Mouse (Mus musculus) left cerebral cortex, postnatal 14 days (tissue): ENCODE measurements at regions not wholly inside any gene's neighbourhood (a gene's known extent, or its start where the extent isn't known, plus 50 kb on each side); places are given as distances from the start of the nearest gene placed in this dataset.

Experiments used
- DNase-seq, 2 experiments: peaks; one replicate each; pipeline ENCODE4 v3.0.0; 2021 to 2022; ENCODE audit warnings: low spot score in 2 of 2, mixed read lengths in 1 of 2
- intact Hi-C: fragments of 180-260 bp; cut with DNase I; formaldehyde crosslinking; loops from one replicate; pipeline ENCODE4 v1.15.1; 2025

DNA sequence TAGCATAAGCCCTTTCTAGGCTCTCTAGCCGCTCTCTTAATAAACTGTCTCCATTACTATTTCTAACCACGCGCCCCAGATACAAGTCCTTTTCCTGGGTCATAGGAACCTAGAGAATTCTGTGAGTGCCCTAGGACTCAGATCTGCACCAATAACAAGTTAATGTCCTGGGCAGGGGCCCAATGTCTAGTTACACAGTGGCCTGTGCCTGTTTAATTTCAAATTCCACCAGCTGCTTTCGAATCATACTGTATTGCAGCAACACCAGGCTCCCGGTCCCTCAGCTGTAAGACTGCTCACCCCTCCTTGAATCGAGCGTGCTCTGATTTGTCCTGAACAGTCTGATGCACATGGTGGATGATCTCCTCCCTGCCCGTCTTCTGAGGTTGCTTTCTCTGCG lies 206.6 kb downstream of the Cdh26 start:
- no peak for DNase-seq
- intact Hi-C loops, result no loop called here

DNA sequence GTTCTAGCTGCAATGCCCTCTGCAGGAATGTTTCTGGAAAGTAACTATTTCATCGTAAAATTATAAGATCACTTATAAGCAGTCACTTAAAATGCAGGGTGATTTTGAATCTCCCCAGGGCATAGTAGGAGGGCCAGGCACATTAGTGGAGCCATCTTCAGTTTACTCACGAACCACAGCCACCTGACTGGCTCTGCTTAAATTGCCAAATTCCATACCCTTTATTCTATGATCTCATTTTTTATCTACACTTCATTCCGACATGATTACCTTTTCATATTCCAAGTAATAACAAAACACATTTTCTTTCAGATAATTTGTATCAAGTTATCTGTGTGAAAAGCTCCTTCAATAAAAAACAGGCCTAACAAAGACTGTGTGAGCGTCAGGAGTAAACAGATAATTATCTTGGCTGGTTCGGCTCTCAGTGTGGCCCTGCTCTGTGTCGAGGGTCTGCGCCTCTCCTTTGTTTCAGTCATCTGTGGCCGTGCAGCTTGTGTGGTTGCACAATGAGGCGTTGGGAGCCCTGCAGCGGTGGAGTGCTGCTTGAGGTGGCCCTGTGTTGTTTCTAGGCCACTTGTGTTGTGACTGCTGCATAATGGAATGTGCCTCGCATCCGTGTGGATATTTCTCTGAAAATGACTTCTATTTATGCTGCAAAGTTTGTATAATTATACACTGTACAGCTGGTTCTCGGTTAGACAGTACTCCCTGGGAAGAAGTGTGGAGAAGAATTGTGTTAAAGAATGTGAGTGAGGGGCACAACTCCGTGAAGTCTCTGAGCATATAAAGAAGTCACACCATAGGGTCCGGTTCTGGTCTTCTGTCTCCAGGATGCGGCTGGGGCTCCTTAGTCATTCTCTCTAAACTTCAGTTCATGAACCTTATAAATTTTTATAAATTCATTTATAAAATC lies 212.1 kb downstream of the Cdh26 start:
- intact Hi-C loops, result no loop called here
- no peak for DNase-seq

DNA sequence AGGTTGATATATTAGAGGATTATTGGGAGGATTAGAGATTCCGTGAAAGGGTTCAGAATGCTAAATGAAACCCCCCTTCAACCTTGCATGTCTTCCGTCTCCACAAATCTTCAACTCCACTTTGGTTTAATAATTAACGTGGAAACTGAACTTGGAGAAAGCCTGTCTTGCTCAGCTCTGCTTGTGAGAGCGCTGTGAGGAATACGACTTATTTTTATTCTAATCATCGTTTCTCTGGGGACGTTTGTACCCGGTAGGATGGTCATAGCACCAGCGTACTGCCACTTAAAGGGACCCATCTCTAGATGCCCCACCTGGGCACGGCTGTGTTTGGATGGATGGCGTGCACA lies 212.7 kb downstream of the Cdh26 start:
- DNase-seq, result no peak
- intact Hi-C loops, result no loop called here

DNA sequence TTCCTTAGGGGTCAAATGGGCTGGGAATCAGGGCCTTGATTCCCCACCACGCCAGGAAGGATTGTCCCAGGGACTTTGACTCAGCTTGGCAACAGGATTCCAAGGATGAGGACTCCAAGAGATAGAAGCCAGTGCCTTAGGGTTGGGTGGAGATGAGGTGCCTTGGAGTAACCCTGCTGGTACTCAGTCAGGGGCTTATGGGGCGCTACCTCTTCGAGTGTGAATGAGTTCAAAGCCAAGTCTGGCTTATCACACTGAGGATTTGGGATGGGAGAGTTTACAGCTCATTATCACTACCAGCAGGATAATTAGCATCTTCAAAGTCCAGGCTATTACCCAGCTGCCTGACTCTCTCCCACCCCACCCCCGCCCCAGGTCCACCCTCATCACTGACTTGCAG lies 213.5 kb downstream of the Cdh26 start:
- intact Hi-C loops, result no loop called here
- no peak for DNase-seq

DNA sequence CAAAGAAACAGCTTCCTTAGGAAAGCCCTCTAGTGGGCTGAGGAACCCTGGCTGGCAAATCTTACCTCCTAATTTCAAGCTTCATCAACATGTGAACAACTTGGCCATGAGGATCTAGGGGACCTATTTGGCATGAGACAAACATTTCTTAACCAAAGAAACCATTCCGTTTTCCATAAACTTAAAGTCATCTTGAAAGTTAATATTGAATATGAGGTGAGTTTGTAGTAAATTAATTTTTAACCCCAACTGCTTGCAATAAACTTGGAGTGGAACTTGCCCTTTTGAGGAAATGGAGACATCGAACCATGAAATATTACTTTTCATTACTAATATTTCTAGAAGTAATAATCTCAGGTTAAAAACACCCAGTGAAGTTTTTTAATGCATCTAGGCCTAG lies 229.7 kb downstream of the Cdh26 start:
- intact Hi-C loops, result no loop called here
- DNase-seq, result no peak

DNA sequence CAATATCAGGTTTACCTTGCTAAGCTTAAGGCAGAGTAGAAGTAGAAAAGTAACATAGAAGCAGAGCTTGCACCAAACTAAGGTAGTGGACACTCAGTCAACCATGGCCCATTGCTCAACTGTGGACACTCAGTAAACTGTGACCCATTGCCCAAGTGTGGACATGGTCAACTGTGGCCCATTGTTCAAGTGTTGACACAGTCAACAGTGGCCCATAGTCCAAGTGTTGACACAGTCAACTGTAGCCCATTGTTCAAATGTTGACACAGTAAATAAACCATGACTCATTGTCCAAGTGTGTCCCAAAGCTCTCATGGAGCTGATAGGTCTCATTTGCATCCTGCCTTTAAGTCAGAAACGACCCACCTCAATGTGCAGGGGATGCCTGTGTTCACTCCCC lies 232.1 kb downstream of the Cdh26 start:
- no peak for DNase-seq
- intact Hi-C loops, result no loop called here

DNA sequence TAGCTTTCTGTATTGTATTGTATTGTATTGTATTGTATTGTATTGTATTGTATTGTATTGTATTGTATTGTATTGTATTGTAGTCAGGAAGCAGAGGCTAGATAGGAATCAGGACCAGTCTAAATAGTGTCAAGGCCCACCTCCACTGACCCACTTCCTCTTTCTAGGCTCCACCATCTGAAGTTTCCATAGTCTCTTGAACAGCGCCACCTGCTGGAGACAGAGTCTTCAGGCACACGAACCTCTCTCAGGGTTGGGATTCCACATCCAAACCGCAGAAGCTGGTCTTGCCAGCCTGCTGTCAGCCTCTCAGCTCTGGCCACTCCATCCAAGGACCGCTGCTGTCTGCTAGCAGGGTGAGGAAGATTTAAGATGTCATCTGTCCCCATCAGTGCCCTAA lies 234.6 kb downstream of the Cdh26 start:
- intact Hi-C loops, result loop anchor here (5.0 kb wide), 2 partner anchors 88 to 158 kb away; no protein-coding TSS in a partner anchor
- peak; percentile 66 to 71 for DNase-seq

DNA sequence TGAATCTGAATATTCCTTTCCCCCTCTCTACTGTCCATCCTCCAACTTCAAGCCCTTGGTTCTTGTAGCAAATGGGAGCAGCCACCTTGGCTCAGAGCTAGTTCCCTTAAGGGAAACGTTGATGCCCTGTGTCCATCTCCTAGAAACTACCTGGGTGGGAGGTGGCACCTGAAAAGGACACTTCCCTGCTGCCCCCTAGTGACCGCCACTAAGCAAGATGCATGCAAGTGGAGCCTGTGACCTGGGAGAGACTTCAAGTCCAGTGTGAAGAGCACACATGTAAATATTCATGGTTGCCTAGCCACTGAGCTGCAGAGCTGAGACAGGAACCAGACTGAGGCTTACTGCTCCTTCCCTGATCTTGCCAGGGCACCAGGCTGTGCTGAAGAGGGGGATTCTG lies 238.1 kb downstream of the Cdh26 start:
- intact Hi-C loops, result loop anchor here (5.0 kb wide), 2 partner anchors 91 to 161 kb away; no protein-coding TSS in a partner anchor

DNA sequence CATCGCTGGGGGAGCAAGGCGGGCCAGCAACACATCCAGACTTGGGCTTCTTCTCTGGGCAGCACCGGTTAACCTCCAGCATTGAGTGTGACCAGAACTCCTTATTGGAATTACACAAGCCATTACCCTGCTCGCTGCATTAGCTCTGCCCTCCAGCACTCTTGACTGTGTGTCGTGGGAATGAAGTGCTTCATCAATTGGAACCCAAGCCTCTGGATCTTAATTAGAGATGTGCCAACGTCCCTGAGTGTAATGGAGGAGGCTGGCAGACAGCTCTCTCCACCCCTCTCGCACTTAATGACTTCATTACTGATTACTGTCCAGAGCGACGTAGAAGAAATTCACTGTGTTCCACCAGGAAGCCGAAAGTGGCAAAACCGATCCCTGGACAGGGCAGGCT lies 240.6 kb downstream of the Cdh26 start:
- intact Hi-C loops, result no loop called here
- DNase-seq, result no peak

More for the DNA sequence above, 238.1 kb downstream of the Cdh26 start:
- DNase-seq, result no peak

DNA sequence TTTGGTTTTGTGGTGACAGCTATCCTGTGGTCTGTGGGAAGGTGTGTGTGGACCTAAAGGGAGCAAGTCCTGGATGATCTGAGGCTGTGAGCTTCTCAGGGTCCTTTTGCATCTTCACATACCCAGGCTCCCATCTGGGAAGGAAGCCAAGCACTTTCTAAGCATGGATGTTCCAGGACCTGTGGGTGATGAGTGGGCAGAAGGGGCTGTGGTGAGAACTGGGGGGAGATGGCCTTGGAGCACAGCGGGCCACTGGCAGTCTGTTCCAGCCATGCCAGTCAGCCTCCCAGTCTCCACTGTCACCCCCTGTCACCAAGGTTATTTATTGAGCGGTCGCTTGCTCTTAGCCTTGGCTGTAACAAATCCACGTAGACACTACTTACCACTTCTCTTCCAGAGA lies 243.3 kb downstream of the Cdh26 start:
- DNase-seq, result no peak
- intact Hi-C loops, result no loop called here

DNA sequence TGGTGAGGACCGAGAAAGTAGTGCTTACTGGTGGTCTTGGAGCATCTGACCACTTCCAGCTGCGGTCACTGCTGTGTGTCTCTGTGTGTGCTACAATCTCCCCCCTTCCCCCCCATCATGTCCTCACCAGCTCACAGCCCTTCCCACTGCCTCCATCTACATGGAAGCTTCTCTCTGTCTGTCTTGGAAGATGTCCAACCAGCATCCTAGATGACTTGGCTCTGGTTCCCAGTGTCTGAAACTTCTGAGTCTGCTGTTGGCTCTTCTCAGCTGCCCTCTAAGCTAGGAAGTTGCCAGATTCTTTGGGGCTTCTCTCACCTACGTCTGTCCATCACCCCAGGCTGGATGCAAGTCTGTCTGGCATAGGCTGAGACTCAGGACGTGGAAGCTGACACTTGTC lies 244.3 kb downstream of the Cdh26 start:
- intact Hi-C loops, result no loop called here
- DNase-seq, result peak; percentile 19 to 59

DNA sequence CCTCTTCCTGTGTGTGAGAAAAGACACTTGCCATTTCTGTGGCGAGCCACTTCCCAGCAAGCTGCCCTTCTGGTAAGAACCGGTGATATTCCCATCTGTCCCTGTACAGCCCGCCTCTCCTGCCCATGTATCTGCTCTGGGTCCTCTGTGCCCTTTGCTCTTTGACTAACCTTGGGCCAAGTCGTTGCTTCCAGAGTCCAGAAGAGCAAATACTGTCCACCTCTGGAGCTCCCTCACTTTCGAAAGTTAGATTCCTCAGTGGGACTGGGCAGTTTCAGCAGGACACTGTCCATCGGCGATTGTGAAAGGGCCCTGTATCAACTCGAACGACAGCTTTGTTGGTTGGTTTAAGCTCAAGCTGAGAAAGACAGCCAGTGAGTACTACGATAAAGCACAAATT lies 246.6 kb downstream of the Cdh26 start:
- no peak for DNase-seq
- intact Hi-C loops, result no loop called here

DNA sequence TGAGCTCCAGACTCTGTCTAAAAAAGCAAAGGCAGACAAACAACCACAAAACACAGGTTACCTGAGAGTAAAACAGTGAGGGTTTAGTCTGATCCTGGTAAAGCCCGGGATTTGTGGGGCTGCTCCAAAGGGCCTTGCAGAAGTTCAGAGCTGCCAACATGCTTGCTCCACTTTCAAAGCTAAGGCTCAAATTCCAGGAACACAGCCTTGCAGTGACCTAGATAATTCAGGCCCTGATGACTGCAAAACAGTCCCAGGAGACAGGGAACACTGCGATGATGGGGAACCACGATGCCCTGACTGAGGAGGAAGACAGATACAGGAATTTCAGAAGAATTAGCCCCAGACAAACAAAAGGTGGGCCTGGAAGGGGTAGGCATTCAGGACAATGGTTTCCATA lies 250.0 kb downstream of the Cdh26 start:
- intact Hi-C loops, result no loop called here
- no peak for DNase-seq

DNA sequence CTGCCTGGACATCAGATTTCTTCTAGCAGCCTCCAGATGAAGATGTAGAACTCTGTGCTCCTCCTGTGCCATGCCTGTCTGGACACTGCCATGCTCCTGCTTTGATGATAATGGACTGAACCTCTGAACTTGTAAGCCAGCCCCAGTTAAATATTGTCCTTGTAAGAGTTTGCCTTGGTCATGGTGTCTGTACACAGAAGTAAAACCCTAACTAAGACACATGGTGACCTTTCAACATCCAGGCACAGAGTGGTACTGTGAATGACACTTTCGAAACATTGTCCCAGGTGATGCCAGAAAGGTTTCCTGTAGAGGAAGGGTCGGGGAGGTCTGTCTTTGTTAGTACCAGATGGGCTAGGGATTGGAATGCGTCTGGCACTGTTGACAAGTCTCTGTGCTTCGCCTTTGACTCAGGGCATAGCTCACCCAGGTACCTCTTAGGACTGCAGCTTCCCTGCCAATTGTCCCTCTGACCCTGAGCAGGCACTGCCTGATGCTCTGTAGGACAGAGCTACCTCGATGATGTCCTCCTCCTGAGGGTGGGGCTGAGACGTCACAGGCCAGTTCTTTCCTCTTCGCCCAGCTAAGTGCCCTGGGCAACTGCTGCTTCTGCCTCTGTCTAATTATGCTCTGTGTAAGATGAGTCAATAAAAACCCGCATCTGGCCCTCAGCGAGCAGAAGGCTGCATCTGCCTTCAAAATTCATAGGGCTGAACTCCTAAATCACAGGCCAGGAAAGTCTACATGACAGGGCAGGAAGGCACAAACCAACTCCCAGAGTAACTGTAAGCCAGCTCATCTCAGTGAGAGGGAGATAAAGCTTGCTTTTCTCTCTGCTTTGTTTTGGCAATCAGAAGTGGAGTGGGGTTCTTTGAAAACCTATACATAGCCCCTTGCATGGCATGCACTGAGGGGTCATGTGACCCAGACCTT lies 254.0 kb downstream of the Cdh26 start:
- intact Hi-C loops, result no loop called here

DNA sequence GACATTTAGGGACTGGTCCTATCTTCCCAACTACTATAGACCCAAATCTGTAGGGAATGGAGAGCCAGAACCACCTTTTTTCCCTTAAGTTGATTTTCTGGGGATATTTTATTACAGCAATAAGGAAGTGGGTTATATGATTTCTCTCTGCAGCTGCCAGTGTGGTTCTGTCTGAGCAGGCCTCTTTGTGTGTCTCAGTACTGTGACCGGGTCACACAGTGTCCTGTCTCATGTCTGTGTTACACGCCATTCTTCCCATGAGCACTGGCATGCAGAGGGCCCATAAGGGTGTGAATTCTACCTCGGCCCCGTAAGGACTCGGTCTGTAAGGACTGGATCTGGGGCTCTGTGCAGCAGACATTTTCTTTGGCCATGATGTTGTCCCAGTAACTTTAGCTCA lies 254.9 kb downstream of the Cdh26 start:
- intact Hi-C loops, result no loop called here

More for the DNA sequence above, 254.0 kb downstream of the Cdh26 start:
- no peak for DNase-seq

DNA sequence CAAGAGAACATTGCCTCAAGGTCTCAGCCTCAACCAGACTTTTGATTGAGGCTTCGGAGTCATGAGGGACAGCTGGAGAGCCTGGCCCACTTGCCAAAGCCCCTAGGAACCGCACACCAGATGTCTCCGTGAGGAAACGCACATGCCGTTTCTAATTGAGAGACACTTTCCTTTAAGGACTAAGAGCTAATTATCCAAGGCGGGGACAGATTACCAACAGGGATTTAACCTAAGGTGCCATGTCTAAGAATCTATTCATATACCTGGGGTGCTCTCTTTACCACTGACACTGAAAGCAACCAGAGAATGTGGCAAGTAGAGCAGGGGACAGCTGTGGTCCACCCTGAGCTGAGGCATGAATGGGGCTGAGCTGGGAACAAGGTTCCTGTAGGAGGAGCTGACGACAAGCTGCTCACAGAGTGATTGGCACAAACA lies 255.9 kb downstream of the Cdh26 start:
- DNase-seq, result no peak
- intact Hi-C loops, result no loop called here

More for the DNA sequence above, 254.9 kb downstream of the Cdh26 start:
- no peak for DNase-seq

DNA sequence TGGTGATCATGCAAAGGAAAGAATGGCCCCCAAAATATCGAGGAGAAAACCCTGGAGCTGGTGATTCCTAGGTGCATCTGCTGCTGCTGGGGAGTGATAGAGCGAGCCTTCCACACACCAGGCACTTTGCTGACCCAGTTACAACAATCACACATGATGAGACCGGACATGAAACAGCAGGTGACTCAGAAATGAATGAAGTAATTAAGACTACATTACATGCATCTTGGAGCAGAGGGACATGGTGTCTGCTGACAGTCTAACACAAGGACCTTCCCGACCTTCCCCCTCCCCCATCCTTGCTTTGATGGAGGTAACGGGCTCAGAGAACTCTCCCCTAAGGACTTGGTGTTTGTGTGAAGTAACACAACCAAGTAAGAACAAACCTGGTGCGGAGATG lies 258.3 kb downstream of the Cdh26 start:
- intact Hi-C loops, result no loop called here
- no peak for DNase-seq

DNA sequence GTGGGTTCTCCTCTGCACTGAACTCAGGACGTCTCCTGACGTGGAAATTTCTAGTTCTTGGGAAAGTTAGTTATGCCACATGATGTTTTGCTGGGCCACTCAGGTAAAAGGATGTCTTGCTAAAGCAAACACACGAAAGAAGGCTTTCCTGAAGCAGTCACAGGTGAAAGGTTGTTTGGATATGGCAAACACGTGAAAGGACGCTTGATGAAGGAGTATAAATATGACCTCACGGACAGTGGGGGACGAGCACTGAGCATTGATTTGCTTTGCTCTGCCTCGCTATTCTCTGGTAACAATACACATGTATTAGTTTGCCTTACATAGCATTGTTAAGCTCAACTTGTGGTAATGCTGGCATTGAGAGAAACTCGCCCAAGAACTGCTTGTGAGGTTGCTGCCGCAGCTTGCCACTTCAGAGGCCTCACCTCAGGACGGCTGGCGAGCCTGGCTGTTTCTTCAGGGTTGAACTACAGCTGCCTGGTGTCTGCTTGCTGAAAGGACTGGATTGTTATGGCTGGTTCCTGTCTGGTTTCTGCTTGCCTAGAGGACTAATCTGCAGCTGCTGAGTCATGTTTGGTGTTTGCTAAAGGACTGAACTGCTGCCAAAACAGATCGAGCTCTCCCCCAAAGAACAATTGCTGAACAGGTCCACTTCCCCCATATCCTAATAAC lies 261.0 kb downstream of the Cdh26 start:
- peak in 1 of 2 experiments; percentile 50 for DNase-seq
- intact Hi-C loops, result no loop called here

DNA sequence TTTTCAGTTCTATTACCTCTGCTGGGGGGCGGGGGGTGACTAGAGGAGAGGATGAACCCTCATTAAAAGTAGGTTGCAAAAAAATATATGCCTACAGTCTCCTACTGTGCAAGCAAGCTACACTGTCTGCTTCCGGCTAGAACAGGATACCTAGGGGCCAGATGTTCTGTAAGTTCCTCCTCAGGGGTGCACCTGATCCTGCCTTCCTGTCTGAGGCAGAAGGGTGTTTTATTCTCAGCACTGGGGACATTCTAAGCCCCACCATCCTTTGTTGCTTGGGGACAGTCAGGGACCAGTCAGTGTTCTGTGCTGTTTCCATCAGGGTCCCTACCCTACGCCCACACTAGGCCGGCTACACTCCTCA lies 261.5 kb downstream of the Cdh26 start:
- intact Hi-C loops, result no loop called here
- no peak for DNase-seq

DNA sequence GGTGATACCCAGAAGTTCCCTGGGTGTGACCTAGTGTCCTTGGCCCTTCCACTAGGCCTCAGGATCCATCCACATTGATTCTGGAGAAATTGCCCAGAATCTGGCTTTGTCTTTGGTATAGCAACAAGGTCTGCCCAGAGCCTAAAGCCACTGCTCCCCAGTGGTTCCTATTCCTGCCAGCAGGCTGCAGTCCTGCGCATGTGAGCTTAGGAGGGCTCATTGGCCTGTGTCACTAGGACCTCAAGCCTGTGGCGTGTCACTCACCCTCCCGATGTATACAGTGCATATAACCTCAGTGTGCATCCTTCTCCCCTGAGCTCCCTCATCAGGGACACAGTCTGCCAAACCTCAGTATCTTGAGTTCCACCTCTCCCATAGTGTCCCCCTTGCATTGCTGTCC lies 261.9 kb downstream of the Cdh26 start:
- no peak for DNase-seq
- intact Hi-C loops, result no loop called here
